Mouse (Mus musculus): ENCODE data around the gene Foxs1. TPM values are rescaled to one million over a fixed set of nuclear protein-coding genes. Genes with fewer than 3 reads are reported as not detected.

Gene Foxs1
- total and polyA plus RNA-seq, 2 experiments from 2014 or later = 2.4 to 3.1 TPM

DNA sequence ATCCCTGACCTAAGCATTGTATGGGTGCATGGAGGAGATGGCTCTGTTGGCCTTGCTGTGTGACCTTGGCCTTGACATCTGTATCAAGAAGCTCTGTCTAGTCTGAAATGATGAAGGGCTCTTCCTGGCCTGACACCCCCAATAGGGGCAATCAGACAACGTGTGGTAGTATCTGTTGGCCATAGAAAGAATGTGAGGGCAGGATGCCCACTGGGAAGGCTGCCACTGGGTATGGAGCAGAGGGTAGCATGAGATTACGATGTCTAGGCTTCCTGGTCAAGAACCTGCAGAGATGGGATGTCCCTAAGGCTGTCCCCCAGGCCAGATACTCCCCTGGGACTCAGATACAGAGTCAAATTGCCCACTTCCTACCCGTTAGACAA, 4.0 kb downstream of the Foxs1 start:
- no peaks in the 10 kb centered on the region for H3K4me1 ChIP-seq (ENCODE audit: insufficient read depth)
- no peak overlapping the region for H3K4me2 ChIP-seq (ENCODE audit: low read depth)
- H3K36me3 ChIP-seq (ENCODE audit: insufficient read depth) = no peaks in the 10 kb centered on the region
- DNase-seq (no peak), ATAC-seq (no peak)
- H3K27ac ChIP-seq (ENCODE audit: low read depth, low read length) = no peak overlapping the region
- H3K9ac ChIP-seq = no peak overlapping the region
- WGBS = 58% methylated on average over 3 of the region's 3 CpGs
- no peak overlapping the region for H3K4me3 ChIP-seq (ENCODE audit: low read depth, low read length)
- H3K9me3 ChIP-seq (ENCODE audit: low read length) = no peaks in the 10 kb centered on the region
- no peak for TF ChIP-seq CTCF (IDR thresholded peaks at IDR 0.05; ENCODE audit: low read depth)
- H3K27me3 ChIP-seq (ENCODE audit: insufficient read depth, low read length) = no peaks in the 10 kb centered on the region

GRCm38 (mm10) chr2:152928219-152928987, 4.6 kb downstream of the Foxs1 start:
- Histone ChIP-seq H3K27ac (ENCODE audit: low read depth, low read length) (no peak overlapping the region), H3K9me3 (ENCODE audit: low read length) (no peaks in the 10 kb centered on the region), H3K4me3 (ENCODE audit: low read depth, low read length) (no peak overlapping the region), H3K36me3 (ENCODE audit: insufficient read depth) (no peaks in the 10 kb centered on the region), H3K9ac (no peak overlapping the region), H3K4me2 (ENCODE audit: low read depth) (no peak overlapping the region), H3K4me1 (ENCODE audit: insufficient read depth) (no peaks in the 10 kb centered on the region), H3K27me3 (ENCODE audit: insufficient read depth, low read length) (no peaks in the 10 kb centered on the region)
- DNase-seq = no peak
- ATAC-seq = no peak
- TF ChIP-seq CTCF (IDR thresholded peaks at IDR 0.05; ENCODE audit: low read depth) = no peak
- 57% methylated on average over 14 of the region's 14 CpGs for WGBS

GRCm38 (mm10) chr2:152927371-152927770, 5.6 kb downstream of the Foxs1 start:
- Histone ChIP-seq H3K4me1 (ENCODE audit: insufficient read depth) (no peaks in the 10 kb centered on the region), H3K4me3 (ENCODE audit: low read depth, low read length) (no peak overlapping the region), H3K4me2 (ENCODE audit: low read depth) (no peak overlapping the region), H3K27me3 (ENCODE audit: insufficient read depth, low read length) (no peaks in the 10 kb centered on the region), H3K36me3 (ENCODE audit: insufficient read depth) (no peaks in the 10 kb centered on the region), H3K27ac (ENCODE audit: low read depth, low read length) (no peak overlapping the region), H3K9ac (no peak overlapping the region), H3K9me3 (ENCODE audit: low read length) (no peaks in the 10 kb centered on the region)
- WGBS = 84% methylated on average over 5 of the region's 5 CpGs
- DNase-seq (no peak), ATAC-seq (no peak)
- TF ChIP-seq CTCF (IDR thresholded peaks at IDR 0.05; ENCODE audit: low read depth) = no peak

DNA sequence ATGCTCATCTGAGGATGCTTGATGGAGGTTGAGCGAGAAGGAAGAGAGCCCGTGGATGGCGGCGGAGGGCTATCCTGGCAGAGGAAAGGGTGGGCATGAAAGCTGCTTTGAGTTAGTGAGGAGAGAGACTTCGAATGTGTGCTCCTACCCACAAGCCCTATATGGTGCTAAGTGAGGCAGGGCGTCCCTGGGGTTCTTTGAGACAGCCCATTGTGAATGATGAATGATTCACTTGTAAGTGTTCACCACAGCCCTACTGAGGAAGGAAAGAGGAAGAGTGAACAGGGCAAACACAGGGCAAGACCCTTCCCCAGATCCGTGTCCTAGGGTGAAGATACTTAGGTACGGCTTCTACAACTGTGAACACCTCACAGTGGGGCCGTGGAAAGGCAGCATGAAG, 6.1 kb downstream of the Foxs1 start:
- Histone ChIP-seq H3K4me3 (ENCODE audit: low read depth, low read length) (no peak overlapping the region), H3K27ac (ENCODE audit: low read depth, low read length) (no peak overlapping the region), H3K36me3 (ENCODE audit: insufficient read depth) (no peaks in the 10 kb centered on the region), H3K9ac (no peak overlapping the region), H3K27me3 (ENCODE audit: insufficient read depth, low read length) (no peaks in the 10 kb centered on the region), H3K4me2 (ENCODE audit: low read depth) (no peak overlapping the region), H3K9me3 (ENCODE audit: low read length) (no peaks in the 10 kb centered on the region), H3K4me1 (ENCODE audit: insufficient read depth) (no peaks in the 10 kb centered on the region)
- no peak for TF ChIP-seq CTCF (IDR thresholded peaks at IDR 0.05; ENCODE audit: low read depth)
- 79% methylated on average over 9 of the region's 9 CpGs for WGBS
- DNase-seq (no peak), ATAC-seq (no peak)

DNA sequence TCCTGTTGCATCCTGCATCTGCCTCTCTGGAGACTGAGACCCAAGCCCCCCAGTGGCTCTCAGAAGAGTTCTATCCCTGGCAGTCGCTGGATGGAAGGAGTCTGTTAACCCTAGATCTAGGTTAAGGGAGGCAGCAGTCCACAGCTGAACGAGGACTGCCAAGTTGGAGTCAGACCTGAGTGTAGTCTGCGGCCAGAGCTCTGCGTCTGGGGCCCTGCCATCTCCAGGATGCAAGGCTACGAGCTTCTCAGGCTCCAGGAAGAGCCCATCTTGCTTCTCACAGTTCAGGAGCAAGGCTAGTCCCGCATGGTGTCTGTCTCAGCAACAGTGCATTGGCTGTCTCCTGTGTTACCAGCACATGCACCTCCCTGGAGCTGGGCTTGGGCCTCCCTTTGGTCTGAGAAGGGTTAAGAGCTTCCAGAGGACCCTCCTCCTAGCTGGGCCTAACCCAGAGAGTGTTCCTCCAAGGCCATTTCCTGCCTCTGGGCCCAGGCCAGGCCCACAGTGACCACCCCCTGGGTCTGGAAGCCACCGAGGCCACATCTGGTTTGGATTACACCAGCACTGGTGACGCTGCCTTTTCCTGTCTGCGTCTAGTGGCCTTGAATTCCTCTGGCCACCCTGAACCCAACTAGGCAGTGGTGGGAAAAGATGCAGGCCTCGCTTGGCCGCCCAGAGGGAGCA, 7.7 kb downstream of the Foxs1 start:
- DNase-seq = no peak
- Histone ChIP-seq H3K4me1 (ENCODE audit: insufficient read depth) (no peaks in the 10 kb centered on the region), H3K4me3 (ENCODE audit: low read depth, low read length) (no peak overlapping the region)

DNA sequence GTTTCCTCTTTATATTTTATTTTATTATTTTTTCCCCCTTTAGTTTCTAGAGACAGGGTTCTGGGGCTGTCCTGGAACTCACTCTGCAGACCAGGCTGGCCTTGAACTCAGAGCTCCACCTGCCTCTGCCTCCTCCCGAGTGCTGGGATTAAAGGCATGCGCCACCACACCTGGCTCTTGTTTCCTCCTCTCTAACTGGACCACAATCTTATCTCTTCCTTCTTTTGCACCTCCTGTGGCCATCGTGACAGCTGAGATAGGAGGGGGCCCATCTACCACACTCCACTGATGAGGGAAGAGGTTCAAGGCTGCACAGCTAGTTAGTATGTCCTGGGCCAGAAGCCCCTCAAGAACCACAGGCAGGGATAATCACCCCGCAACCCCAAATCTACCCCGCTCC, 8.5 kb downstream of the Foxs1 start:
- 87% methylated on average over 5 of the region's 5 CpGs for WGBS
- no peak for DNase-seq
- TF ChIP-seq CTCF (IDR thresholded peaks at IDR 0.05; ENCODE audit: low read depth) = no peak
- ATAC-seq = no peak
- H3K4me3 ChIP-seq (ENCODE audit: low read depth, low read length) = no peak overlapping the region
- no peaks in the 10 kb centered on the region for H3K4me1 ChIP-seq (ENCODE audit: insufficient read depth)
- no peaks in the 10 kb centered on the region for H3K9me3 ChIP-seq (ENCODE audit: low read length)
- H3K4me2 ChIP-seq (ENCODE audit: low read depth) = no peak overlapping the region
- no peaks in the 10 kb centered on the region for H3K36me3 ChIP-seq (ENCODE audit: insufficient read depth)
- no peak overlapping the region for H3K9ac ChIP-seq
- no peaks in the 10 kb centered on the region for H3K27me3 ChIP-seq (ENCODE audit: insufficient read depth, low read length)
- H3K27ac ChIP-seq (ENCODE audit: low read depth, low read length) = no peak overlapping the region

More for the DNA sequence above, 7.7 kb downstream of the Foxs1 start:
- H3K36me3 ChIP-seq (ENCODE audit: insufficient read depth) = no peaks in the 10 kb centered on the region
- ATAC-seq = no peak
- WGBS = 72% methylated on average over 11 of the region's 11 CpGs
- no peak overlapping the region for H3K9ac ChIP-seq
- no peak overlapping the region for H3K27ac ChIP-seq (ENCODE audit: low read depth, low read length)
- no peak overlapping the region for H3K4me2 ChIP-seq (ENCODE audit: low read depth)
- no peak for TF ChIP-seq CTCF (IDR thresholded peaks at IDR 0.05; ENCODE audit: low read depth)
- no peaks in the 10 kb centered on the region for H3K27me3 ChIP-seq (ENCODE audit: insufficient read depth, low read length)
- no peaks in the 10 kb centered on the region for H3K9me3 ChIP-seq (ENCODE audit: low read length)

DNA sequence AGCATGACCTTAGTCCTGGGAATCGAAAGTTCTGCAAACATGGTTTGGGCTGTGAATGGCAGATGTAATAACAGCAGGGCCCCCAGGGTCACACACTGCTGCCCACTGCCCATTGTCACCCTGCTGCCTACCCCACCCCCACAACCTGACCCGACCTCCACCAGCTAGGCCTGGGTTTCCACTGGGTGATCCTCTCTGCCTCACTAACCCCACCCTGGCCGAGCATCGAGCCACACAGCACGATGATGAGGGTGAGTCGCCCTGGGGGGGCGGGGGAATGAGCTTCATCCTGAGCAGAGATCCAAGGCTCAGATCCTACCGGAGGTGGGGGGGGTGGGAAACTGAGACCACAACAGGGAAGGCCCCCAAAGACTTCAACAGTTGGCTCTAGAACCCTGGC, 8.9 kb downstream of the Foxs1 start:
- no peak overlapping the region for H3K9ac ChIP-seq
- H3K36me3 ChIP-seq (ENCODE audit: insufficient read depth) = no peaks in the 10 kb centered on the region
- 71% methylated on average over 8 of the region's 8 CpGs for WGBS
- no peak for TF ChIP-seq CTCF (IDR thresholded peaks at IDR 0.05; ENCODE audit: low read depth)
- no peaks in the 10 kb centered on the region for H3K27me3 ChIP-seq (ENCODE audit: insufficient read depth, low read length)
- H3K4me1 ChIP-seq (ENCODE audit: insufficient read depth) = no peaks in the 10 kb centered on the region
- no peaks in the 10 kb centered on the region for H3K9me3 ChIP-seq (ENCODE audit: low read length)
- DNase-seq (no peak), ATAC-seq (no peak)
- H3K27ac ChIP-seq (ENCODE audit: low read depth, low read length) = no peak overlapping the region
- no peak overlapping the region for H3K4me2 ChIP-seq (ENCODE audit: low read depth)
- H3K4me3 ChIP-seq (ENCODE audit: low read depth, low read length) = no peak overlapping the region

All from forebrain, postnatal 0 days (tissue).